Mouse (Mus musculus) stomach, postnatal 0 days (tissue): ENCODE data around the gene Ciart. TPM values are rescaled to one million over a fixed set of nuclear protein-coding genes. Genes with fewer than 3 reads are reported as not detected.
"Not testable (repeated sequence)": the region's sequence is repeated elsewhere in the genome, so short reads cannot be mapped to it uniquely, and the experiment has no call there.

ENCODE experiments used
- ATAC-seq: fragments of 200-750 bp; cut with Nextera tagmentation; 2 replicates; pipeline ENCODE4 v1.8.0; 2017; ENCODE audit not compliant: low FRiP score, low TSS enrichment
- DNase-seq: peaks from one replicate; pipeline ENCODE4 v3.0.0-alpha.2; 2016; ENCODE audit warnings: low spot score
- H3K27ac ChIP-seq: fragments of 300-500 bp; sonication (generic); replicated peaks from 2 replicates; pipeline ENCODE4 v1.5.1; 2014; ENCODE audit warnings: mild to moderate bottlenecking, control low read depth
- H3K27me3 ChIP-seq: fragments of 300-500 bp; sonication (generic); 2 replicates; pipeline ENCODE4 v1.6.1; 2014; ENCODE audit warnings: low read length; ENCODE audit not compliant: control insufficient read depth, insufficient read depth
- H3K36me3 ChIP-seq: fragments of 300-500 bp; sonication (generic); 2 replicates; pipeline ENCODE4 v1.6.1; 2014; ENCODE audit warnings: low read length, mixed read lengths; ENCODE audit not compliant: control insufficient read depth, insufficient read depth
- H3K4me1 ChIP-seq: fragments of 300-500 bp; sonication (generic); replicated peaks from 2 replicates; pipeline ENCODE4 v1.6.1; 2014; ENCODE audit warnings: antibody characterized with exemption; ENCODE audit not compliant: control insufficient read depth, insufficient read depth
- H3K4me2 ChIP-seq: fragments of 300-500 bp; sonication (generic); replicated peaks from 2 replicates; pipeline ENCODE4 v1.6.1; 2014; ENCODE audit warnings: low read depth, mild to moderate bottlenecking, control low read depth, moderate library complexity
- H3K4me3 ChIP-seq: fragments of 300-500 bp; sonication (generic); 2 replicates; pipeline ENCODE4 v1.5.1; 2014; ENCODE audit warnings: low read depth, low read length, control low read depth
- H3K9ac ChIP-seq: fragments of 300-500 bp; sonication (generic); 2 replicates; pipeline ENCODE4 v1.6.1; 2014; ENCODE audit warnings: mild to moderate bottlenecking, low read length, control low read depth, mixed read lengths
- H3K9me3 ChIP-seq: fragments of 300-500 bp; sonication (generic); 2 replicates; pipeline ENCODE4 v1.6.1; 2016; ENCODE audit warnings: low read length; ENCODE audit not compliant: control insufficient read depth
- CTCF ChIP-seq: IDR thresholded peaks from 2 replicates; pipeline ENCODE4 v1.5.1; 2016; ENCODE audit warnings: antibody characterized with exemption, low read depth, mild to moderate bottlenecking, moderate library complexity
- EP300 ChIP-seq: optimal IDR thresholded peaks from 2 replicates; pipeline ENCODE3; 2016; ENCODE audit warnings: antibody characterized with exemption
- WGBS: fragments of 180-500 bp; shearing (Covaris S2); extraction: QIAGEN DNeasy Blood & Tissue Kit; methylation state at CpG from one replicate; pipeline ENCODE4 v1.1.7; 2014; 5-methylcytosine and 5-hydroxymethylcytosine counted together
- polyA plus RNA-seq: library from polyadenylated mRNA; unstranded; fragments of >200 nt; fragmentation: Nextera tagmentation; extraction: Ambion mirVana; gene quantifications from 2 replicates; pipeline ENCODE4 v1.2.1, GENCODE M21; 2015

Ciart gene
- polyA plus RNA-seq, 1 experiment from 2014 or later = 3.2 TPM

DNA sequence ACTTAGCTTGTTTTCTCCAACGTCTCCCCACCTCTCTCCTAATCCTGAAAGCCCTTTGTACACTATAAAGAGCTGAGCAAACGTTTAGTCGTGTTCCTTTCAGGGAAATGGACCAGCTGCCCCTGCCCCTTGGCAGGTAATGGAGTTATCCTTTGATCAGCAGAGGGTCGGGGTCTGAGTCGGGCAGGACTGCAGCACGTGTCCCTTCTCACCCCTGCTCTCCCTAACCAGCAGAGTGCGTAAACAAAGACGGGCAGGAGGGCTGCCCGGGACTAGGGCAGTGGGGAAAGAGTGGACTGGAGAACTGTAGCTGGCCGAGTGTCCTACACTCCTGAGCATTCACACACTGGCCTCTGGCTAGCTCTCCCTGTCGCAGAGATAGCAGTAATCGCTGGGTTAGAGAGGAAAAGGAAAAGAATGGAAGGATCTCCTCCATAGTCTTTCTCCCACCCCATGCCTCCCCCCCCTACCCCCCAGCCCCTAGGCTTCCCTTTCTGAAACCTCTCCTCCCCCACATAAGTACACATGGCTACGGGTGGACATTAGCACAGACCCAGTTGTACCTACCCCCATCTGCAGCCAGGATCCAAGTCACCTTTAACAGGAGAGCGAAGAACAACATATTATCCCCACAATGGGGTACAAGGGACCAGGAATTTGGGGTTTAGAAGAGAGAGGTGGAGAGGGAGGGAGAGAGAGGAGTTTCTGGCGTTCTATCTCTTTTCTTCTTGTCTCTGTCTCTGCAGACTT lies 21.9 kb upstream of the Ciart start:
- Histone ChIP-seq H3K27me3 (no peaks in the 10 kb centered on the region), H3K4me1 (peaks cover 5% of the 10 kb centered on the region; the same call in 1 of the 2 replicates), H3K9ac (no peak overlapping the region), H3K27ac (no peak overlapping the region), H3K4me2 (peak overlapping the region; percentile 58), H3K4me3 (peak overlapping the region; percentile 17; the same call in 1 of the 2 replicates), H3K9me3 (no peaks in the 10 kb centered on the region), H3K36me3 (no peaks in the 10 kb centered on the region)
- DNase-seq = no peak
- 7% methylated on average over 15 of the region's 15 CpGs for WGBS
- no peak for TF ChIP-seq CTCF
- TF ChIP-seq EP300 = no peak
- ATAC-seq = no peak

DNA sequence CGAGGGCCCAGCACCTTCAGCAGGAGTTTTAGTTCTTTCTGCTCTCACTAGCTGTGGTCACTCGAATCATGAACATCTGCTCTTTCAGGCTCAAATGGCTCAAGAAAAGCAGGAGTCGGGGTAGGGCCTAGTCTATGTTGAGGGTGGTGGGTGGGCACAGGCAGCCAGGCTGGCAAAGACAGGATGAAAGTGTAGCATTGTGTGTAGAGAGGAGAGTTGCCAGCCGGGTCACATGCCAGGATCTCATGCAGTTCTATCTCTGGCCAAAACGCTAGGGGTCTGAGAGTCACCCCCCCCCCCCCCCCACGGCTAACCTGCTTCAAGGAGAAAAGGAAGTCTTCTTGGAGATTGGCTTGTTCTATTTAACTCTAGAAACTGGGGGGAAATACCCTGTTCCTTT lies 20.6 kb upstream of the Ciart start:
- DNase-seq (no peak), ATAC-seq (no peak)
- H3K36me3 ChIP-seq = 0 out of 2 replicates have a peak, but pooled peaks cover 5% of the 10 kb centered on the region
- no peak overlapping the region for H3K27ac ChIP-seq
- H3K4me3 ChIP-seq = no peak overlapping the region
- peaks cover 5% of the 10 kb centered on the region; the same call in 1 of the 2 replicates for H3K4me1 ChIP-seq
- no peak overlapping the region for H3K4me2 ChIP-seq
- no peak overlapping the region for H3K9ac ChIP-seq
- H3K27me3 ChIP-seq = no peaks in the 10 kb centered on the region
- TF ChIP-seq EP300 = no peak
- no peak for TF ChIP-seq CTCF
- 31% methylated on average over 6 of the region's 6 CpGs for WGBS
- no peaks in the 10 kb centered on the region for H3K9me3 ChIP-seq

DNA sequence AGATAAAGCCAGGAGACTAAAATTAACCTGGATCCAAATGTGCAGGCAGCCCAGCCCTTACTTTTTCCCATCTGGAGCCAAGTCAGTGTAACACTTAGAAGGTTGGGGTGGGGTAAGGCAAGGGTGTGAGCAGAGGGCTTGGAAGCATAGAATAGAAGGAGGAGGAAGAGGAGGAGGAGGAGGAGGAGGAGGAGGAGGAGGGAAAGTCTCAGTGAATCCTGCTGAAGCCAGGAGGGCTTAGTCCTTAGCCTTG lies 20.2 kb upstream of the Ciart start:
- Histone ChIP-seq H3K36me3 (0 out of 2 replicates have a peak, but pooled peaks cover 5% of the 10 kb centered on the region), H3K27ac (no peak overlapping the region), H3K4me3 (no peak overlapping the region), H3K4me2 (no peak overlapping the region), H3K9ac (no peak overlapping the region), H3K27me3 (no peaks in the 10 kb centered on the region), H3K4me1 (peaks cover 5% of the 10 kb centered on the region; the same call in 1 of the 2 replicates), H3K9me3 (no peaks in the 10 kb centered on the region)
- TF ChIP-seq EP300 (no peak), CTCF (no peak)
- DNase-seq (no peak), ATAC-seq (no peak)

DNA sequence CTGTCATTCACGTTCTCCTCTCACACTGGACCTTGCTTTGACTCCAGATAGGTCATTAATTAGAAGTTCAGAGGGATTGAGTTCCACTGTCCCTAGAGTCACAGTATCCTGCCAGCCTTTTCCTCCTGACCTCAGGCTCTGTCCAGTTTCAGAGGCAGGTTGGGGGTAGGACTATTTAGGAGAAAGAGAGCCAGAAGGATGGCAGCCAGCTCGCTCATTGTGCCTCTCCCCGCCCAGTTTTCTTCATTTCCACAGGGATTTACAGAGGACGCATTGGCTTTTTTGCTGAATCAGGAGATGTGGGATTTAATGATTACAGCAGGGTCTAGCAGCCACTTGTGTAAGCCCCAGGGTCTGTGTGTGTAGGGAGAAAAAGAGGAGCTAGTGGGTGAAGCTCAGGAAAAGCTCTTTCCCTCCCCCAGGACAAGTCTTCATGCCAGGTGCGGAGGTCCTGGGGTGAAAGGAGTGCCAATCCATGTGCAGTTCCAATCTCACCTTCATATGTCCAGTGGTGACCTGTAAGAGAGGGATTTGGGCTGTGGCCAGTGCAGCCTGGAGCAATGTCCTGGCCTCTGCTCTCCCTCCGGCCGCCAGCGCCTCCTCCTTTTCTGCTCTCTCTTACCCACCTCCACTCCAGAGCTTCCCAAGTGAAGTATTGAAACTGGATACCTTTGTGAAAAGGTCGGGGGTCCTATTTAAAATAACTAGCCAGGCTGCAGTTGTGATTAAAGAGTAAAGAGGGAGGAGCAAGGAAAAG lies 19.7 kb upstream of the Ciart start:
- no peak for ATAC-seq
- no peak for DNase-seq
- 51% methylated on average over 9 of the region's 9 CpGs for WGBS

DNA sequence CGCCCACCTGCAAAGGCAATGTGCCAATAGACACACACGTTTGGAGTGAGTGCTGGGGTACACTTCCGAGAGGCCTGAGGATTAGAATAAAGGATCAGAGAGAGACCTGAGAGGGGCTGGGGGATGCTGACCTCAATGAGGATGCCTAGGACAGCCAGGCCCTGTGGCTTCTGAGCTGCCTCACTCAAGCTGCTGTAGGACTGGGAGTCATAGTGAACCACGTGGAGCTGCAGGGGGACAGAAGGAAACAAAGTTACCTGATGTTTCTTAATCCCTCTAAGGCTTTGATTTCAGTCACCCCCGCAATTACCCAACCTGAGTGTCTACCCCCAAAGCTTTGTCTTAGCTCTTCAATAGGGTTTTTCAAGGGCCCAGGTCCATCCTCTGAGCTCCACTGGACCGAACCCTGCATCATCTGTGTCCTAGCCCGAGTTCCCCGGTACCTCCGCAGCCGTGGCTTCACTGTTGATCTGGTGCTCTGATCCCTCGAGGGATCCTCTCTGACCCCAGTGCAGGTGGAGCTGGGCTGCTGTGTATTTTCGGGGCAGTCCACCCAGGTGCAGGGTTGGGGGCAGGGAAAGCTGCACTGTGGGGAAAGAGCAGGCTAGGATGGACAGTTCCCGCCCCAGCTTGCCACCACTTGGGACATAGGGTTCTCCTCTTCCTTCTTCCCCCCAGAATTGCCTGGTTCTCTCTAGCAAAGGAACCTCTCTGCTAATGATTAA lies 17.9 kb upstream of the Ciart start:
- no peaks in the 10 kb centered on the region for H3K27me3 ChIP-seq
- H3K4me3 ChIP-seq = no peak overlapping the region
- TF ChIP-seq CTCF (no peak), EP300 (no peak)
- WGBS = 61% methylated on average over 13 of the region's 13 CpGs
- H3K9ac ChIP-seq = no peak overlapping the region
- no peak for DNase-seq
- no peak overlapping the region for H3K27ac ChIP-seq
- H3K9me3 ChIP-seq = no peaks in the 10 kb centered on the region
- 0 out of 2 replicates have a peak, but pooled peaks cover 5% of the 10 kb centered on the region for H3K36me3 ChIP-seq
- no peak overlapping the region for H3K4me2 ChIP-seq
- no peaks in the 10 kb centered on the region for H3K4me1 ChIP-seq
- no peak for ATAC-seq

More for the DNA sequence above, 19.7 kb upstream of the Ciart start:
- TF ChIP-seq CTCF (no peak), EP300 (no peak)
- H3K4me2 ChIP-seq = no peak overlapping the region
- H3K36me3 ChIP-seq = 0 out of 2 replicates have a peak, but pooled peaks cover 5% of the 10 kb centered on the region
- H3K27ac ChIP-seq = no peak overlapping the region
- H3K27me3 ChIP-seq = no peaks in the 10 kb centered on the region
- H3K9me3 ChIP-seq = no peaks in the 10 kb centered on the region
- H3K4me1 ChIP-seq = peaks cover 5% of the 10 kb centered on the region; the same call in 1 of the 2 replicates
- H3K4me3 ChIP-seq = no peak overlapping the region
- no peak overlapping the region for H3K9ac ChIP-seq

DNA sequence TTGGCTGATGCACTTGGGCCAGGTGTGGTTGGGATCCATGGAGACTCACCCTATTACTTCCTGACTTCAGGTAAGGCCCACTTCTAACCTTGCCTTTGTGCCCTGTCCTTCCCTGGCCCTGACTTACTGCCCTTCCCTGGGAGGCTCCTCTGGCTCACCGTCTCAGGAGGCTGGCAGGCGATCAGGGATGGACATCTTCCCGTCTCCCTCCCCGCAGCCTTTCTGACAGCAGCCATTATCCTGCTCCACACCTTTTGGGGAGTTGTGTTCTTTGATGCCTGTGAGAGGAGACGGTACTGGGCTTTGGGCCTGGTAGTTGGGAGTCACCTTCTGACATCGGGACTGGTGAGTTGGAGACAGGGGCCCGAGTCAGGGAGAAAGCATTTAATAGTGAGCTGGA lies 13.4 kb upstream of the Ciart start:
- ATAC-seq, DNase-seq, H3K4me2 ChIP-seq, H3K27me3 ChIP-seq, H3K9ac ChIP-seq, H3K36me3 ChIP-seq, H3K9me3 ChIP-seq, H3K4me1 ChIP-seq, H3K4me3 ChIP-seq, H3K27ac ChIP-seq: not testable (repeated sequence)
- WGBS = 85% methylated on average over 7 of the region's 7 CpGs
